Mouse (Mus musculus) brain, embryonic 14.5 days (tissue): ENCODE data around the gene Zbtb45.

Experiments used
- CTCF ChIP-seq: fragments of 200-500 bp; IDR thresholded peaks from 2 replicates; pipeline ENCODE4 v1.5.1; 2012; ENCODE audit warnings: inconsistent platforms, mild to moderate bottlenecking, moderate library complexity, borderline replicate concordance; ENCODE audit not compliant: insufficient read depth, insufficient read length; ENCODE audit errors: extremely low read depth
- POLR2A ChIP-seq: fragments of 200-500 bp; IDR thresholded peaks from 2 replicates; pipeline ENCODE4 v1.6.1; 2012; ENCODE audit warnings: mild to moderate bottlenecking, inconsistent platforms, borderline replicate concordance; ENCODE audit not compliant: poor library complexity, insufficient read depth, insufficient read length, severe bottlenecking; ENCODE audit errors: extremely low read depth

GRCm38 (mm10) chr7:13023928-13024731 lies 14.3 kb upstream of the Zbtb45 start:
- no peak for TF ChIP-seq CTCF
- TF ChIP-seq POLR2A, result peak; percentile 89
